Mouse (Mus musculus) naive thymus-derived CD4-positive, alpha-beta T cell, adult 5 months (primary cell): Measurements from ENCODE around the gene Prdx4. TPM values are rescaled to one million over a fixed set of nuclear protein-coding genes. Genes with fewer than 3 reads are reported as not detected.

Source experiments
- polyA plus RNA-seq: library from polyadenylated mRNA; unstranded; fragments of 100-300 nt; shearing (Covaris generic); gene quantifications from one replicate; pipeline ENCODE4 v1.2.1, GENCODE M21; 2017

Prdx4 gene
- 17.8 TPM for polyA plus RNA-seq

DNA sequence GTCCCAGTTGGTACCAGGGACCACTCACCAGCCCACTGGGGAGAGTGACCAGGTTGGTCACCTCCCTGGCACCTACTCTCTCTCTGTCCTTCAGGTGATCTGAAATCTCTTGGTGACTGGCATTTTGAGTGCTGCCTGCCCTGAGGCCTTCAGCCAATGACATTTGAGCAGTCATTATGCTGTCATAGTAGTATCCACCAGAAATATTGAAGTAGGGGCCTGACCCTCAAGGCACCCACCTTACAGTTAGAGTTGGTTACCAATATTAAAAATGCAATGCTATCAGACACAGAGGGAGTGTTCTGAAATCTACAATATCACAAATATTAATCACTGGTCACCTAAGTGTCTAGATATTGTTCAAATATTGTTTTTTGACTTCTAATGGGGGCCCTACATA lies at the start of gene Prdx4:
Prdx4 (minus strand) TSS at position 101 of the 400 bp plus-strand sequence.

Other genes with a start within 250 kb of the Prdx4 start
- not detected for gene Magea2, start 247.1 kb downstream of the Prdx4 start, polyA plus RNA-seq
- gene Cldn34b2, start 212.3 kb downstream of the Prdx4 start, polyA plus RNA-seq, result not detected
- gene Sat1, start 124.3 kb downstream of the Prdx4 start, polyA plus RNA-seq, result 344 TPM
- 68.6 TPM for gene Acot9, start 78.3 kb downstream of the Prdx4 start, polyA plus RNA-seq